Mouse (Mus musculus) kidney, adult 2 months (tissue): ENCODE results near the gene Apoc2.

Experiments used
- CTCF ChIP-seq: fragments of 200-500 bp; conservative IDR thresholded peaks from 2 replicates; pipeline ENCODE4 v1.5.1; 2011; ENCODE audit warnings: low read depth, mild to moderate bottlenecking, control low read depth, low read length, moderate library complexity, mixed read lengths; ENCODE audit not compliant: insufficient read depth, insufficient read length
- POLR2A ChIP-seq: fragments of 200-500 bp; IDR thresholded peaks from one replicate; pipeline ENCODE4 v1.6.1; 2011; ENCODE audit warnings: low read depth, low read length, control low read depth

- TF ChIP-seq CTCF (no peak), POLR2A (no peak)
These were observed 43.9 kb downstream of the Apoc2 start for GRCm38 (mm10) chr7:19633855-19634254.
